Mouse (Mus musculus): ENCODE data around the gene Arid3b. TPM values are rescaled to one million over a fixed set of nuclear protein-coding genes. Genes with fewer than 3 reads are reported as not detected.
A peak's percentile ranks its signal among the peaks of the same experiment; 100 is the strongest.

The Arid3b gene
- polyA plus RNA-seq, 1 experiment from 2014 or later = 7.2 TPM

DNA sequence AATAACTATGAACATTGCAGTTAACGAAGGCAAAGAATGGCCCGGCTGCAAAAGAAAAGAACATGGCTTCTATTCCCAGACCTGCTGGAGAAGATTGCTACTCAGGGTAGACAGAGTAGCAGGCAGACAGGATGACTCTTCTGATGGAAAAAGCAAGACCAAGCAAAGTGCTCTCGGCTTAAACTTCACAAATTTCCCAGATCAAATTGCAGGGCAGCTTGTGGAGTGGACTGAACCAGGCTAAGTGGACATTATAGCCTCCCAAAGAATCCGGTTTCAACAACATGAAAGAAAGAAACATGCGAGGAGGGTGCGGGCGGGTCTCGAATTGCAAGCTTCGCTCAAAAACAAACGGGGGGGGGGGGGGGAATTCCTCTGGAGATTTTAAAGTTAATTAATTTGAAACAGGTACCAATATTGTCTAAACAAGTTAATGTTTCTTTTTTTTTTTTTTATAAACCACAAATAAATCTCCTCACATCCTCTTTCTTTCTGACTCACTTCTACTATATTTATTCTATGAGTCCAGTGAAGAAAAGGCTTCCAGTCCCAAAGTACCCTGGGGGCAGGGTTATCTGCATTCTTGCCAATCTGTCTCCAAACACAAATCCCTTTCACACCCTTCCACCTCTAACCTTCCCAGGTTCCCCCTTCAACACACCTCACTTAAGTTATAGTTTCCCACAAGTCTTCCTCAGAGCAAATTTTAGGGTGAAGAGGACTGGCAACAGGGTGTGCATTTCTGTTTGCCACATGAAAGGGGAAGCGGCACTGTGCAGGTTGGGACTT lies 1.8 kb downstream of the Arid3b start:
- no peaks in the 10 kb centered on the region; the same call in 1 of the 2 replicates for H3K36me3 ChIP-seq (ENCODE audit: control insufficient read depth, insufficient read depth, low read length)
- H3K4me1 ChIP-seq (ENCODE audit: control insufficient read depth, insufficient read depth, low read length) = peaks cover 27% of the 10 kb centered on the region; the same call in 1 of the 2 replicates
- peaks cover 14% of the 10 kb centered on the region; the same call in 1 of the 2 replicates for H3K27me3 ChIP-seq (ENCODE audit: control insufficient read depth, insufficient read depth, low read length)
- no peaks in the 10 kb centered on the region for H3K9me3 ChIP-seq (ENCODE audit: control insufficient read depth, low read length)
- 10% methylated on average over 11 of the region's 11 CpGs for WGBS
- no peak for ATAC-seq (ENCODE audit: low FRiP score, low TSS enrichment)
- peak overlapping the region; percentile 75; the same call in 1 of the 2 replicates for H3K4me3 ChIP-seq (ENCODE audit: low read length)
- peak overlapping the region; percentile 82 for H3K4me2 ChIP-seq (replicated peaks; ENCODE audit: low read depth, low read length)
- H3K9ac ChIP-seq (ENCODE audit: low read depth, low read length) = 0 out of 2 replicates have a peak overlapping the region, but pooled peaks have one; percentile 37
- H3K27ac ChIP-seq (ENCODE audit: low read depth, low read length) = 0 out of 2 replicates have a peak overlapping the region, but pooled peaks have one; percentile 26

DNA sequence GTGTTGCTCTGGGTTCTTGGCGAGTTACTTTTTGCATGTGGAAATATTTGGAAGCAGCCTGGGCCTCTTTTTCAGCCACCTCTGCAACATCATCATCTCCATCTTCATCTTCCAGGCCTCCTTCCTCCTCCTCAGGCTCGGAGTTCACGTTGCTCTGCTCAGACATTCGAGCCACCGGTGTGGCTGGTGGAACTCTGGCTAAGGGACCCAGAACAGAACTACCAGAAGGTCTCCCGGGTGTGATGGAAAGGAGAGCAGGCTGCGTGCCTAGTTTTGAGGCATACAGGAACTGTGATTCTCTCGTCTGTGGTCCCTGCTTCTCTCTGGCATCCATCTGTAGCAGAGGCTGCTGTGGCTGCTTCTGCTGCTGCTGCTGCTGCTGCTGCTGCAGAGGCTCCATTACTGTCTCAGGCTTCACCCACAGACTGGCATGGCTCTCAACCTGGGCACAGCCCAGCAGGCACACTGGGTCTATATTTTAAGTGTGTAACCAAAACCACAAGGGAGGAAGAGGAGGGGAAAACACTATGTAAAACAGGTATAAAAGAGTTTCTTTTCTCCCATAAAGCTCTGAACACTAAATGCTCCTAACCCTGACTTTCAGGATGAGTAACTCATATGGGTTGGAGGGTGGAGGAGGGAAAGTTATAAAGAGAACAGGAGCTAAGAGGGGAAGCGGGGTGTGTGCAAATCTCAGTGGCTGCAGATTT lies 2.7 kb downstream of the Arid3b start:
- no peak for ATAC-seq (ENCODE audit: low FRiP score, low TSS enrichment)
- no peaks in the 10 kb centered on the region; the same call in 1 of the 2 replicates for H3K36me3 ChIP-seq (ENCODE audit: control insufficient read depth, insufficient read depth, low read length)
- 55% methylated on average over 9 of the region's 9 CpGs for WGBS
- no peak overlapping the region for H3K4me3 ChIP-seq (ENCODE audit: low read length)
- H3K4me1 ChIP-seq (ENCODE audit: control insufficient read depth, insufficient read depth, low read length) = peaks cover 27% of the 10 kb centered on the region; the same call in 1 of the 2 replicates
- H3K9ac ChIP-seq (ENCODE audit: low read depth, low read length) = no peak overlapping the region
- H3K27me3 ChIP-seq (ENCODE audit: control insufficient read depth, insufficient read depth, low read length) = peaks cover 17% of the 10 kb centered on the region; the same call in 1 of the 2 replicates
- H3K27ac ChIP-seq (ENCODE audit: low read depth, low read length) = no peak overlapping the region
- 0 out of 2 replicates have a peak overlapping the region, but pooled peaks have one; percentile 17 for H3K4me2 ChIP-seq (replicated peaks; ENCODE audit: low read depth, low read length)
- H3K9me3 ChIP-seq (ENCODE audit: control insufficient read depth, low read length) = no peaks in the 10 kb centered on the region

DNA sequence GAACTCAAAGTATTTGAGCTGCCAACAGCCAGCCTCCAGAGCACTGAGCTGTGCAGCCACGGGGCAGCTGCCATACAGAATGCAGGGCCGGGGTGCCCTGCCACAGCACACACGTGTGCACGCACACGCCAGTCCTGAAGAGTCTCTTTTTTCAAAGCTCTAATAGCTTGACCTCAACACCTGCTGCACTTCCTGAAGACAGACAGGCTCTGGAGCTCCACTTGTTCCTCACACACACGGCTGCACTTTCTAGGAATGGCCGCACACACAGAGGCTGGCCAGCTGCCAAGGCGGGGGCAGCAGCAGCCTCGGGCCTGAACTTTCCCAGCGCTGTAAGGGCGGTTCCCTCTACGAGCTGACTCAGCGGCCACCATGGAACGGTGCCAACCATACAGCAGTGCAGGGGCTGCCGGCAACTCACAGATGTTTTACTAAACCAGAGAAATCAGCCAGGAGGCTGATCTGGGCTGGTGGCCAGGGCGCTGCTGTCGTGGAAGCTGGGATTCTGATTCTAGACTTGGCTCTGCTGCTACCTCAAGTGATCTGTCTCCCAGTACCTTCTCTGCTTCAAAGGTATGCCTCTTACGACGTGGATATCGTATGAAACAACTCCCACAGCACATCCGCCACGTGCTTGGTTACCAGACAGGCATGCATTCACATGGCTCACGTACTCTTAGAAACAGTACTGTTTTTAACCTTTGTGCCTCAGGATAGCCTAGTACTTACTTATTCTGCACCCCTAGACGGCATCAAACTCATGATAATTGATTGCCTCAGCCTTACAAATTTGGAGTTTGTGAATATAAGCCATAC lies 5.1 kb downstream of the Arid3b start:
- Histone ChIP-seq H3K9ac (ENCODE audit: low read depth, low read length) (no peak overlapping the region), H3K27me3 (ENCODE audit: control insufficient read depth, insufficient read depth, low read length) (peaks cover 17% of the 10 kb centered on the region; the same call in 1 of the 2 replicates), H3K4me2 (replicated peaks; ENCODE audit: low read depth, low read length) (peak overlapping the region; percentile 6; the same call in 1 of the 2 replicates), H3K36me3 (ENCODE audit: control insufficient read depth, insufficient read depth, low read length) (no peaks in the 10 kb centered on the region; the same call in 1 of the 2 replicates), H3K4me1 (ENCODE audit: control insufficient read depth, insufficient read depth, low read length) (peaks cover 27% of the 10 kb centered on the region; the same call in 1 of the 2 replicates), H3K4me3 (ENCODE audit: low read length) (no peak overlapping the region), H3K27ac (ENCODE audit: low read depth, low read length) (peak overlapping the region; percentile 1; the same call in 1 of the 2 replicates), H3K9me3 (ENCODE audit: control insufficient read depth, low read length) (no peaks in the 10 kb centered on the region)
- 5% methylated on average over 24 of the region's 24 CpGs for WGBS
- peak; percentile 95 for ATAC-seq (ENCODE audit: low FRiP score, low TSS enrichment)

DNA sequence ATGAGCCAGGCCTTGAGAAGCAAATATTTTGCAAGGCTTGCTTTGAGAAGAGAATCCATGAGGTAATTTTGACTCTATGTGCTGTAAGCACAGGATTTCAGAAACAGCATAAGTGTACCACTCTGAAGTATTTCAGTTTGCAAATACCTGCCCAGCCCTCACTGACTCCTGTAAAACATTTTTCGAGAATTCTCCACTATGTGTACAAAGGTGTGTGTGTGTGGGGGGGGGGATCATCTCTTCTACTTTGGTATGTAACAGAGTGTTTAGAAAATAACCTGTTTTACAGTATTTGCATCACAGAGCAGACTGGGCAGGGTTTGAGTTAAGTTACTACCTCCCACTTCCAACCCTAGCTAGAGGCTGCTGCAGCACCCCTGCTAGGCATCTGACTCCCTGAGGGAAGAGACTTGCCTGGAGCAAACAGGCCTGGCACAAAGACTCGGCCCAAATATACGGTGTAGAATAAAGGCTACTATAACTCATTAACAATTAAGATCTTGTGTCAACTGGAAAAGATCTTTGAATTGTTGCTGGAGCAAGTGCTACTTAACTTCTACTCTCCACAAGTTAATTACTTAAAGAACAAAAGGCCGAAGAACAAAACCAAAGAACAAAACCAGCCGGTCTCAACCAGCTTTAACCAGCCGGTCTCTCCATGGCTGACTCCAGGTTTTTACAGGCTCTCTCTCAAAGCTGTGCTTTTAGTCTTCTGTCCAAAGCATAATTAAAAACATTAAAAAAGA lies 6.6 kb downstream of the Arid3b start:
- no peak overlapping the region for H3K9ac ChIP-seq (ENCODE audit: low read depth, low read length)
- no peak overlapping the region for H3K4me2 ChIP-seq (replicated peaks; ENCODE audit: low read depth, low read length)
- no peaks in the 10 kb centered on the region; the same call in 1 of the 2 replicates for H3K36me3 ChIP-seq (ENCODE audit: control insufficient read depth, insufficient read depth, low read length)
- ATAC-seq (ENCODE audit: low FRiP score, low TSS enrichment) = no peak
- WGBS = 53% methylated on average over 6 of the region's 6 CpGs
- peaks cover 20% of the 10 kb centered on the region; the same call in 1 of the 2 replicates for H3K4me1 ChIP-seq (ENCODE audit: control insufficient read depth, insufficient read depth, low read length)
- peaks cover 17% of the 10 kb centered on the region; the same call in 1 of the 2 replicates for H3K27me3 ChIP-seq (ENCODE audit: control insufficient read depth, insufficient read depth, low read length)
- H3K27ac ChIP-seq (ENCODE audit: low read depth, low read length) = no peak overlapping the region
- H3K9me3 ChIP-seq (ENCODE audit: control insufficient read depth, low read length) = no peaks in the 10 kb centered on the region
- no peak overlapping the region for H3K4me3 ChIP-seq (ENCODE audit: low read length)

DNA sequence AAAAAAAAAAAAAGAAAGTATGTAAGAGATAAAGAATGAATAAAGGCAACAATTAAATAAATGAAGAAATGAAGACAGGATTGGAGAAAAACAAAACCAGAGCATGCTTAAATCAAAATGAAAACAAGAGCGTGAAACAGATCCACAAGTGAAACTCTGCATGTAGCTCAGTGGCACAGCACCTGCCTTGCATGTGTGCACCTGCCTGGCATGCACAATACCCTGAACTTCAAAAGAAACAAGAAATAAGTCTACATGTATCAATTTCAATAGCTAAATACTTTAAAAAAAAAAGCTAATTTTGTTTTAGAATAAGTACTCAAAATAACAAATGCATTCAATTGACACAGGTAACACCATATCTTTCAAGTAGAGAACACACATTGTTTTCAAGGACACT lies 13.2 kb downstream of the Arid3b start:
- WGBS = 89% methylated on average over 1 of the region's 1 CpGs
- Histone ChIP-seq H3K4me1 (ENCODE audit: control insufficient read depth, insufficient read depth, low read length) (0 out of 2 replicates have a peak, but pooled peaks cover 1% of the 10 kb centered on the region), H3K9ac (ENCODE audit: low read depth, low read length) (no peak overlapping the region), H3K36me3 (ENCODE audit: control insufficient read depth, insufficient read depth, low read length) (no peaks in the 10 kb centered on the region), H3K27ac (ENCODE audit: low read depth, low read length) (no peak overlapping the region), H3K27me3 (ENCODE audit: control insufficient read depth, insufficient read depth, low read length) (no peaks in the 10 kb centered on the region), H3K9me3 (ENCODE audit: control insufficient read depth, low read length) (no peaks in the 10 kb centered on the region), H3K4me3 (ENCODE audit: low read length) (no peak overlapping the region), H3K4me2 (replicated peaks; ENCODE audit: low read depth, low read length) (no peak overlapping the region)
- ATAC-seq (ENCODE audit: low FRiP score, low TSS enrichment) = no peak

DNA sequence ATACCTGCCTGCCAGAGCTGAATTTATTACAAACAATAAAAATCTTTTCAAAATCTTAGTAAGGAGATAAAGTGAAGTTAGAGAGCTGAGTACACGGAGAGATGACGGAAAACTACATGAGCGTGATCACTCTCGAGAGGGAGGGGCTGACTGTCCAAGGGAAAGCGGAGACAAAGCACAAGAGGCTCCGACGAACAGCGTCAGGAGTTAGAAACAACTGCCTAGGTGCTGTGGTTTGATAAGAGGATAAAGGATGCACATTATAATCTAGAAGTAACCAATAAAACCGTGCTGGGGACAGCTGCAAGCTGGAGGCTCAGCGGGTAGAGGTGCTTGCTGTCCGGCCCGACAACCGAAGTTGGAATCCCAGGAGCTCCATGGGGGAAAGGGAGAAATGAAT lies 13.8 kb downstream of the Arid3b start:
- H3K27ac ChIP-seq (ENCODE audit: low read depth, low read length) = no peak overlapping the region
- H3K4me3 ChIP-seq (ENCODE audit: low read length) = no peak overlapping the region
- WGBS = 73% methylated on average over 13 of the region's 13 CpGs
- H3K36me3 ChIP-seq (ENCODE audit: control insufficient read depth, insufficient read depth, low read length) = no peaks in the 10 kb centered on the region
- no peak overlapping the region for H3K4me2 ChIP-seq (replicated peaks; ENCODE audit: low read depth, low read length)
- no peaks in the 10 kb centered on the region for H3K27me3 ChIP-seq (ENCODE audit: control insufficient read depth, insufficient read depth, low read length)
- H3K9me3 ChIP-seq (ENCODE audit: control insufficient read depth, low read length) = no peaks in the 10 kb centered on the region
- ATAC-seq (ENCODE audit: low FRiP score, low TSS enrichment) = no peak
- no peak overlapping the region for H3K9ac ChIP-seq (ENCODE audit: low read depth, low read length)
- H3K4me1 ChIP-seq (ENCODE audit: control insufficient read depth, insufficient read depth, low read length) = peaks cover 5% of the 10 kb centered on the region; the same call in 1 of the 2 replicates

DNA sequence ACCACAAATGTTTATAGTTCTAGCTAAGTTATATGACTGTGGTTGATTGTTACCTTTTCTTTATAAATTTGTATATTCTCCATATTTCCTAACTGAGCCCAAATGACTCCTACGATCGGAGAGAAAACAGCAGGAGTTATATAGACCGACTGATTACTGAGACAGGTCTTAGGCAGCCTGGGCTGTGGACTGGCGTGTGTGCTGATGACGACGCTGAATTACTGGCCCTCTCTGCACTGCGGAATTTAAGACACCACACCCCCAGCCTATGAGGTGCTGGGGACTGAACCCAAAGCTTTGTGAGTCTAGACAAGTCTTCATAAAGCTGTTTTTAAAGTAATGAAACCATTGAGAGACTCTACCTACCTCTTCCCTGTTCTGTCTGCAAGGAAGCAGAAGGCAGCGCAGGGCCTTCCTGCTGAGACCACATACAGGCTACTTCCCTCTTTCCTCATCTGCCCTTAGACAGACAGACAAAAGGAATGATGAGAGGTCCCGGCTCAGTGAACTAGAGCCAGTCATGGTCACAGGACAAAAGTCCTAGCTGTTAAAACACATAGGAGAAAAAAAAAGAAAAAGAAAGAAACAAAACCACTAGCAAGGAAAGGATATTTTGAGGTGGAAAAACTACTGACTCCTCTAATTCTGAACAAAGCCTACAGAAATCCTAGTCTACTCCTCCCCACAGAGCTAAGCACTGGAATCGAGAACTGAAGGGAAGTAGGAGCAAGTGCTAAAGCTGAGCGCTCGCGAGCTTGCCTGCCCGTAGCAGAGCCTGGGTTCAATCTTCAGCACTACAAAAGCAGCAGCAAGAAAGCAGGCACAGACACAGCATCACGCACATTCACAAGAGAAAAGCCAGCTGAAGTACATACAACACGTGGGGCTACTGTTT lies 16.2 kb downstream of the Arid3b start:
- Histone ChIP-seq H3K27ac (ENCODE audit: low read depth, low read length) (no peak overlapping the region), H3K36me3 (ENCODE audit: control insufficient read depth, insufficient read depth, low read length) (no peaks in the 10 kb centered on the region), H3K4me2 (replicated peaks; ENCODE audit: low read depth, low read length) (no peak overlapping the region), H3K4me3 (ENCODE audit: low read length) (no peak overlapping the region), H3K27me3 (ENCODE audit: control insufficient read depth, insufficient read depth, low read length) (no peaks in the 10 kb centered on the region), H3K9ac (ENCODE audit: low read depth, low read length) (no peak overlapping the region), H3K9me3 (ENCODE audit: control insufficient read depth, low read length) (no peaks in the 10 kb centered on the region), H3K4me1 (ENCODE audit: control insufficient read depth, insufficient read depth, low read length) (peaks cover 21% of the 10 kb centered on the region)
- WGBS = 41% methylated on average over 16 of the region's 16 CpGs
- no peak for ATAC-seq (ENCODE audit: low FRiP score, low TSS enrichment)
